Mouse (Mus musculus): ENCODE results near the gene Gdpd4.
A peak's percentile ranks its signal among the peaks of the same experiment; 100 is the strongest.

Gene Gdpd4

DNA sequence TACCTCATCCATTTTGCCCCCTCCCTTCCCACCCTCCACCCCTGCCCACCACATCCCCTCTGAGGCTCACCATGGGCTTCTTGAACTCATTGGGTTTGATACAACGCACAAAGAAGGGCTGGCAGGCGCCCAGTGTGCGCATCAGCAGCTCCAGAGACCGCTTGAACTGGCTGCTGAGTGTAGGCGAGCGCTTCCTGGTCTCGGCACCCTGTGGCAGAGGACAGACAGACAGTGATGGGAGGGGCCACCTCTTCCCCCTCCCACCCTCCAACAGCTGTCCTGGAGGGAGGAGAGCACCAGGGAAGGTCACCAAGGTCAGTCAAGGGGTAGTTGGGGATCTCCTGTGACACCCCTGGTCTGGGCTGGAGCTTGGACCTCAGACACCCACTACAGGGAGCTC, 165.6 kb downstream of the Gdpd4 start:
- peak; percentile 18 for DNase-seq (ENCODE audit: low spot score)

DNA sequence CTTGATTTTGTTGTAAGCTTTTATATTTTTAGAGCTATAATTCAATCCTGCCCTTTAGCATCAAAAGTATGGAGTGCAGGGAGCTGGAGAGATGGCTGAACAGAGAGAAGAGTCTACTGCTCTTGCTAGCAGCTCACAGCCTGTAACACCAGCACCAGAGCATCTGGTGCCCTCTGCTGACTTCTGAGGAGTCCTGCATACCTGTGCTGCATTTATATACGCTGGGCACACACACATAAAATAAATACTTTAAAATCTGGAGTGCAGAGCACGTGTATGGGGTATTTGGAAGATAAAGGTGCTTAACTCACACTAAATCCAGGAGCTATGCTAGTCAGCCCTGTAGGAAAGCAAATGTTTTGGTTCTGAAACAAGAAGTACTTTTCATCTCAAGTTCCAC, 166.6 kb downstream of the Gdpd4 start:
- DNase-seq (ENCODE audit: low spot score), result peak; percentile 14

GRCm38 (mm10) chr7:98095852-98096251, 176.1 kb downstream of the Gdpd4 start:
- DNase-seq (ENCODE audit: low spot score), result no peak

DNA sequence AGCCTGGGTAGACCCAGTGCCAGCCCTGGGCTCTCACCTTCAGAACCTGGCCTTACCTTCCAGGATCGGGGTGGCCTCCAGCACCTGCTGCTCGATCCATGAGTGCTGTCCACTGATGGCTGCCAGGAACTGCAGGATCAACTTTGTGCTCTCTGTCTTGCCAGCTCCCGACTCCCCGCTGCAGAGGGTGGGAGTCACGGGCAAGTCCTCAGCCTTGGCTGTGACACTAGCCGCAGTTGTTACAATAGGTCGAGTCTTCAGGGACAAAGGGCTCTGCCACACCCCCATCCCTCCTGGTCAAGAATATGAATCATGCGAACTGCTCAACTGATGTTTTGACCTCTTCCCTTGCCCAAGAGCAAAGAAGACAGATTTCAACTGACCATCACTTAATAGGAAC, 177.8 kb downstream of the Gdpd4 start:
- DNase-seq (ENCODE audit: low spot score), result no peak

Data from lung, postnatal 25 days (tissue).